Mouse (Mus musculus) inflammation-experienced regulatory T-cells, adult 16 weeks (primary cell): Measurements from ENCODE around the gene 4933415A04Rik. TPM values are rescaled to one million over a fixed set of nuclear protein-coding genes. Genes with fewer than 3 reads are reported as not detected.

Source experiments
- polyA plus RNA-seq: library from polyadenylated mRNA; unstranded; fragments of 100-300 nt; shearing (Covaris generic); gene quantifications from one replicate; pipeline ENCODE4 v1.2.1, GENCODE M21; 2017

Gene 4933415A04Rik
- polyA plus RNA-seq: not detected

DNA sequence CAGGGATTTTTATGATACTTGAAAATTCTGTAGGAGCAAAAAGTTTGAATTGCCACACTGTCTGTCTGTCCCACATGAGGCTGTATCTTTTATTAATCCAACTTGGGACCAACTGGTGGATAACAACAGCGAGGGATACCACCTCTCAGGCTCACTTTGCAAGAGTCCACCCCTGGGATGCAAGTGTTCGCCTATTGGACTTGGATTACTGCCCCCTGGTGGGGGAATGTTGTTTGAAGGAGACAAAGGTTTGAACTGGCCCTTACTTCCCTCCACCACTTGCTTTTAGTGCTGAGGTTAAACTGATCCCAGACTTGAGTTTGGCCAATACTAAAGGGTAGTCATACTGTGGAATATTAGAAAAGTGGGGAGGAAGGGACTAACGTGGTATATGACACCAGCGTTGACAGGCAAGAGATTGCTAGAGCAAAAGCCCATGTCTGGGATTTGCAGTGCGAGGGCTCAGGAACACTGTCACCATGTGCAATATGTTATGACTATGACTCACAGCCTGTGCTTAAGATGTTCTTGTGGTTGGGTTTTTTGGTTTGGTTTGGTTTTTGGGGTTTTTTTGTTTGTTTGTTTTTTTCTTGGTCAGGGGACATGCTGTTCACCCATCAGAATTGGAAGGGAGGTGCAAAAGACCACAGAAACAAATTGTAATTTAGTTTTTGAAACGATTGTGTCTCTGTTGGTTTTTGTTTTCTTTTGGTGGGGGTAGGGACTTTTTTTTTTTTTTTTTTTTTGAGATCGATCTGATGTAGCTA lies at the start of gene 4933415A04Rik:
Gene 4933415A04Rik, plus strand, starts transcription at position 717 of the 767 bp plus-strand sequence.

DNA sequence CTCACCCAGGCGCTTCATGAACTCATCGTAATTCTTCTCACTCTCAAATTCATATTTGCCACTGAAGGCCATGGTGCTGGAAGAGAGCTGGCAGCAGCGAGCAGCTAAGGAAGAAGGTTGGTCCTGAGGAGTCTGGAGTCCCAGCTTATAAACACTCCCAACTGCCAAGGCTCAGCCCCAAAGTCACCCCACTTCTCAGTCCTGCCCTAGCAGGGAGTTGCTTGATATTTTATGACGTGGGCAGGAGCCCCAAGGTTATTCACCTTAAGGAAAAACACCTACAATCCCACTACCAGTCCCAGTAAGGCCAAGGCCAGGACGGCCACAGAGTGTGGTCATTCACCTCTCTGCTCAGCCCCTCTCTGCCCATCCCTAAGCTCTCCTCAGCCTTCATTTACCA lies 14.6 kb downstream of the 4933415A04Rik start, which contains the start of gene Fabp6:
Gene Fabp6, minus strand, starts transcription at position 101 of the 400 bp plus-strand sequence.

Other genes starting within 250 kb of the 4933415A04Rik start
- gene Pttg1, start 160.8 kb upstream of the 4933415A04Rik start, polyA plus RNA-seq: 185 TPM
- 117 TPM for gene Slu7, start 153.3 kb upstream of the 4933415A04Rik start, polyA plus RNA-seq
- not detected for gene C1qtnf2, start 112.8 kb upstream of the 4933415A04Rik start, polyA plus RNA-seq
- gene Ccnjl, start 58.3 kb upstream of the 4933415A04Rik start, polyA plus RNA-seq: not detected
- gene Fabp6, start 14.5 kb downstream of the 4933415A04Rik start, polyA plus RNA-seq: not detected
- 12.0 TPM for gene Pwwp2a, start 95.0 kb downstream of the 4933415A04Rik start, polyA plus RNA-seq
- 85.3 TPM for gene Ttc1, start 161.0 kb downstream of the 4933415A04Rik start, polyA plus RNA-seq